Mouse (Mus musculus): Measurements from ENCODE around the gene Tsfm. TPM values are rescaled to one million over a fixed set of nuclear protein-coding genes. Genes with fewer than 3 reads are reported as not detected.

Tsfm gene
- total RNA-seq, 4 experiments from 2014 or later: 22.8 to 36.1 (median 30.0) TPM

- no peak for DNase-seq (ENCODE audit: low spot score in 2 of 2)
These were observed 42.0 kb downstream of the Tsfm start for GRCm38 (mm10) chr10:126988513-126989165.

DNA sequence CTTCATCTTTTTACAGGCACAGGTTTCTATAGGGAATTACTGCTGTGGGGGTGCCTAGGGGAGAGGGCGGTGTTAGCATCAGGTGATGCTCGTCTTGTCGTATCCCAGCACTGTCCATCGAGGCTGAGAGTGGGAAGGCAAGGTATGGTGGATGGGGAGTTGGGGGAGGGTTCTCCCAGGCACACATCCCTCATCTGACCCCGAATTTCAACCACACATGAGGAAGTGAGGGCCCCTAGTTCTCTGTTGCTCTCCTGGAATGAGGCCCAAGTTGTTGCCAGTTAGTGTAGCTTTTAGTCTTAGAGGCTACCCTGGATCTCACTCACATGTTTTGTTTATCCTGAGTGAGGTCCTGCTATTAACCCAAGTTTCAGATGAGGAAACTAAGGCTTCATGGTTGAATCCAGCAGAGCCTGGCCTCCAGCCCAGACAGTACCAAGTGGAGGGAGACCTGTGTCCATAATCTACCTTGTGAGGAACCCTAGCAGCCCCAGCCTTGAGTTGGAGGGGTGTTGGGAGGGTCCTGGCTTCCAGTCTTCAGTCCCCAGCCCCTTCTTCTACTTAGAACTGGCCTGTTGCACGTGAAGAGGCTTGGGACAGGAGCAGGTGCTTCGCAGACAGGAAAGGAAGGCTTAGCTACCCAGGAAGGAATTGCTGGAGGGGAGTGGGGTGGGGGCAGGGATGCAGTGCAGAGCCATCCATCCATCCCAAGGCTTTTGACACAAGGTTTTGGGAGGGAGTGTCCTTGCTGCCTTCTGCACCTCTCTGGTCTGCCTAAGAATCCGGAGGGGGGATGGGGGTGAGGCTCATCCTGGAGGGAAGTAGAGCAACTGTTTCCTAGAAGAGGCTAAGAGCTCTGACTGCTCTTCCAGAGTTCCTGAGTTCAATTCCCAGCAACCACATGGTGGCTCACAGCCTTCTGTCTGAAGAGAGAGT, 43.2 kb downstream of the Tsfm start:
- DNase-seq (ENCODE audit: low spot score in 2 of 2): no peak

DNA sequence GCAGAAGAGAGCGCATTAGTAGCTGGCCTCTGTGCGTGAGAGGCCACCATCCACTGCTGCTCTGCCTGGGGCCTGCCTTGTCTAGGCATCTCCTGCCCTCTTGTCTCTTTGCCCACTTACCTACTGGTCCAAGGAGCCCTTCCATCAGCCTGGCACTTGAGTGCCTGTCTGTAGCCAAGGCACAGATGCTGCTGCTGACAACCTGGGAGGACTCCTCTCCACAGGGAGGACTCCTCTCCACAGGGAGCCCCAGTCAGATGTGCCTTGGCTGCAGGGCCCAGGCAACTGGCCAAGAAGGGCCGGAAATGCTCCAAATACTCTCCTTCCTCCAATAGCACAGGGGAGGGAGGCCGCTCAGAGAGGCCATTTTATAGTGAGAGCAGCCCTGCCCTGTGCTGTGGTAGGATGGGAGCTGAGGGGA, 44.1 kb downstream of the Tsfm start:
- peak in 1 of 2 experiments; percentile 71 for DNase-seq (ENCODE audit: low spot score in 2 of 2)

DNA sequence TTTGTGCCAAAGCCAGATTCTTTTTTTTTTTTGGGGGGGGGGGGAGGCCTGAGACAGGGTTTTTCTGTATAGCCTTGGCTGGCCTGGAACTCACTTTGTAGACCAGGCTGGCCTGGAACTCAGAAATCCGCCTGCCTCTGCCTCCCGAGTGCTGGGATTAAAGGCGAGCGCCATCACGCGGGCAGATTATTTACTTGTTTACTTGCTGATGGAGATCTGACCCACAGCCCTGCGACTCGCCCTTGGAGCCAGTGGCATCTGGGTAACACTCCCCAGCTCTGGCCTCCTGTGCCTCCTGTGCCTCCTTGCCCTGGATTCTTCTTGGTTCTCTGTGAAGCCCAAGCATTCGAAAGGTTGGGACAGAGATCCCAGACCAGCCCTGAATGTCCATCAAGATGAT, 45.1 kb downstream of the Tsfm start:
- DNase-seq (ENCODE audit: low spot score in 2 of 2): no peak

DNA sequence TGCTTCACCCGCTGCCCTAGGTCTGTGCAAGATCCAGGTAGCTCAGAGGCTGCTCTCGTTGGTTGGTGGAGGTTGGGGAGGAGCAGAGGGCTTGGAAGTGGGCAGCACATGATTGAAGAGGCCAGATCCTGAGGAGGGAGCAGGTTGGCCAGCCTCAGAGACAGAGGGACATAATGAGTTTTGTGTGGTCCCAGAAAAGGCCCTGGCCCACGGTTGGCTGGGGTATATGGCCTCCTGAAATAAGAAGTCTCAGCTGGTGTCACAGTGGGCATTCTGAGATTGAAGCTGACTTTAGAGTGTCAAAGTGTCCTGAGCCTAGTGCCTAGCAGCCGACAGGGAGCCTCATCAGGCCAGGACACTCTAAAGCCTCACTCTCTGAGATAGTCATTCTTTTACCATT, 45.5 kb downstream of the Tsfm start:
- no peak for DNase-seq (ENCODE audit: low spot score in 2 of 2)

DNA sequence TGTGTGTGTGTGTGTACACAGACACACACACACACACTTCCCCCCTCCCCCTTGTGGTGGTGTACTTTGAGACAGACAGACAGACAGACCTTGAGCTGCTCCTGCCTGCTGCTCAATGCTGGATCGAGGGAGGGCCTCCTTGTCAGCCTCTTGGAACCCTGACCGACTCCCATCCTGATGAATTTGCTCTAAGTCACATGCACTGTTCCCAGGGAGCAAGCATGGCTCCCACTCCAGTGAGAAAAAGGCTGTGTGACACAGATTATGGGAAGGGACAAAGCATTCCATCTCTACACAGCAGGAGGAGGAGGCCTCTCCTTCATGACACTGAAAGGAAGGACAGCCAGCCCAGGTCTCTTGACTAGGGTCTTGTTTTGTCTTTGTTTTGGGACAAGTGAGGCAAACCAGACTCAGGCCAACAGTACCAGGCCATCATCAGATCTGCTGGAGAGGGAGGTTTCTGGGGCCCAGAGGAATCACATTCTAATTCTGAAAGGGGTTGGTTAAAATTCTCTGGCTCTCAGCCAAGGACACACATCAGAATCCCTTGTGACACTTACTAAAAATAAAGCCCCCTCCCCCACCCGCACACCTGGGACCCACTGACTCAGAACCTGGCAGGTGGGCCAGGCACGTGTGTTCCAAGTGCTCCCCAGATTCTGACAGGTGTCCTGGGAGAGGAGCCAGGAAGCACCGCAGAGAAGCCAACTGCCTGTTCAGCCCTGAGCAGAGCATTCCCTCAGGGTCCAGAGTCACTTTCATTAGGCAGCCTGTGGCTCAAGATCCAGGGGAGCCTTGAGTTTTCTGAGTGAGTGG, 46.2 kb downstream of the Tsfm start:
- DNase-seq (ENCODE audit: low spot score in 2 of 2): no peak

DNA sequence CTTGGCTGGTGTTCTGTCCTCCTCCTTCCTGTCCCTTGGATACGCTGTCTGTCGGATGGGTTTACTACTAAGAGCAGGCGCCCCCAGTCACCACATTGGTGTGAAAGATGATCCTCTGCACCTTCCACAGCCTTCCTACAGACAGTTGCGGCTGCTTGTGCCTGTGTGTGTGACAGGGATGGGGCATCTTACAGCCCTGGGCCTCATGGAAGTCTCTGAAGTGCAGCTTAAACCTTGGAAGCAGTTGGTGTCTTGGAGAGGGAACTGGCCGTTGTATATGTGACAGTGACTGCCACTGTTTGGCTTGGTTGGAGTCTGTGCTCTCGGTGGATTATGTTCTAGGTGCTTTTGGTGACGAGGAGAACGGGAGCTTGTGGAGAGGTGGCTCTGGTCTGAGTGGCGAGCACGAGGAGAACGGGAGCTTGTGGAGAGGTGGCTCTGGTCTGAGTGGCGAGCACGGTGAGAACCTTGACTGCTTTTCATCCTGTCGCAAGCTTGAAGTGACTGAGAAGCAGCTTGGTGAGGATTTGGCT, 47.4 kb downstream of the Tsfm start:
- DNase-seq (ENCODE audit: low spot score in 2 of 2): no peak

GRCm38 (mm10) chr10:126981746-126982145, 48.9 kb downstream of the Tsfm start:
- DNase-seq (ENCODE audit: low spot score in 2 of 2): no peak

DNA sequence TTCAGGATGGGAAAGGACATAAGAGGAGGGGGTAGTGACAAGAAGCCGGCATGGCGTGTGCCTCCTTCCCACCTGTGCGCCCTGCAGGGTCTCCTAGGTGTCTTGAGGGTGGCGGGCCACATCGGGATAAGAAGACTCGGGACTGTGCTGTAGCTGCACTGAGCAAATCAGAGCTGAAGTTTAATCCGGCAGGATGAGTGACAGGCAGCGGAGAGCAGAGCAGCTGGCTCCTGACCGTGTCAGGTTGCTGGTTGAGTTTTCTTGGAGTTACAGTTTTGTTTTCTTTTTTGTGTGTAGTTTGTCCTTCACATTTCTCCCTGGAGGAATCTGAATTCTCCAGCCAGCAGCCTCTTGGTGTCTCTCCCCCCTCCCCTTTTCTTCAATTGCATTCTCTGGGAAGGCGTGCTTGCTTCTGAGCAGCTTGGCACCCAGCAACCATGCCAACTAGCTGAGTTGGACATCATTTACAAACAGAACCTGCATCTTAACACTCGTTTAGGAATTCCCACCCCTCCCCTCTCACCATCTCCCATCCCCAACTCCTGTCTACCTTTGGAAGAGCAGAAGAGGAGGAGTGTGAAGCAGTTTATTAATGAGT, 49.6 kb downstream of the Tsfm start:
- no peak for DNase-seq (ENCODE audit: low spot score in 2 of 2)

- DNase-seq (ENCODE audit: low spot score in 2 of 2): peak; percentile 43 to 61
These were observed 50.3 kb downstream of the Tsfm start for GRCm38 (mm10) chr10:126980221-126980932.

GRCm38 (mm10) chr10:126979636-126980151, 50.9 kb downstream of the Tsfm start:
- peak; percentile 54 to 64 for DNase-seq (ENCODE audit: low spot score in 2 of 2)

- DNase-seq (ENCODE audit: low spot score in 2 of 2): no peak
These were observed 51.5 kb downstream of the Tsfm start for GRCm38 (mm10) chr10:126979121-126979635.

GRCm38 (mm10) chr10:126978277-126978994, 52.2 kb downstream of the Tsfm start, which contains the start of gene Ctdsp2:
Ctdsp2 (plus strand) TSS chr10:126978717.
- peak; percentile 97 to 100 for DNase-seq (ENCODE audit: low spot score in 2 of 2)

DNA sequence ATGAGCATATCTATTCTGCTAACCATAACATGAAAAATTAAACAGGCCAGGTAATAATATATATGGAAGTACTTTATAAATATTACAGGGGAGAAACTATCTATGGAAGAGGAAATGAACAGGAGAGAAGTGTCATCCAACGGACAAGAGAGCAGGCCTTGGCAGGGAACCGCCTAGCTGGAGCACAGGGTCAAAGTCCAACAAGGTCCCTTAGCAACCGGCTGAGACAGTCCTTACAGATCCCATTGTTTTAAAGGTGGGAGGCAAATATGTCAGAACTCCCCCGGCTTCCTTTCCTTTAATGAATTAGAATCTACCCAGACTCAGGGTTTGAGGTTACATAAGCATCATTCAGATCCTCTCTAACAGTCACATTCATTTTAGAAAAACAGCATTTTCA, 53.6 kb downstream of the Tsfm start:
- DNase-seq (ENCODE audit: low spot score in 2 of 2): no peak

DNA sequence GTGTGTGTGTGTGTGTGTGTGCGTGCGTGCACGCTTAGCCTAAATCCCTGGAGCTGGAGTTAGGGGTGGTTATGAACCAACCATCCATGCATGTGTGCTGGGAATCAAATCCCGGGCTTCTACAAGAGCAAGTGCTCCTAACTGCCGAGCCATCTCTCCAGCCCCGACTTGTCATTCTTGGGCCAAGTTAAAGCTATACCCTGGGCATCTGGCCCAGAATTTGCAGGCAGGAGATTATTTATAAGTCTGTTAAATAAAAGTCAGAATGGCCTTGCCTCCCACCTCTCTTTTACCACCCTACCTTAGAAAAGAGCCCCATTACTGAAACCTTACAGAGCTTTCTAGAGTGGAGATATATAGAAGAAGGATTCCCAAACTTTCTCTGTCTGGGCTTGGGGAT, 54.9 kb downstream of the Tsfm start:
- no peak for DNase-seq (ENCODE audit: low spot score in 2 of 2)

- no peak for DNase-seq (ENCODE audit: low spot score in 2 of 2)
These were observed 57.7 kb downstream of the Tsfm start for GRCm38 (mm10) chr10:126972988-126973387.

DNA sequence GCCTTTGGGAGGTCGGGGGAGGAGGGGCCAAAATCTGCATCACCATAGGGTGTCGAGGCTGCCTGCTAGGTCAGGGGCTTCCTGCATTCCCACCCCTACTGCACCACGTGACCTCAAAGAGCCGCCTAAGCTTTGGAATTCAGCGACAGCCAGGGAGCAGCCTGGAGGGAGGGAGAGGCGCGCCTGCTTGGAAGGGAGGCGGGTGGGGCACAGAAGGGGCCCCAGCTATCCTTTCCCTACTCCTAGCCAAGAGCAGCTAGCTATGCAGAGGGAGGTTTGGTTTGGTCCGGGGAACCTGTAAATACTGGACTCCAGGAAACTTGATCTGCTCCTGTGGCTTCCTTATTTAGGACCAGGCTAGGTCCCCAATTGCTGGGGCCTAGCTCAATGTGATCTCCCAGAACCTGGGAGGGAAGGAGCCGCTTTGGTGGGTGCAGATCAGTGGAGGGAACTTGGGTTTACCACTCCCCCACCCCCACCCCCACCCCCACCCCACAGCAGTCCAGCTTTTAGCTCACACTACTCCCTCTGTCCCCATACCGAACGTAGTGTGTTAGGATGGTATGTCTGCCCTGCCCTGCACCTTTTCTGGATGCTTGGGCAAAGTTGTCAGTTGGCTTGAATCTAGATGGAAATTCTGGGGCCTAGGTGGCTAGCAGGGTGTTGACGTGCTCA, 58.5 kb downstream of the Tsfm start:
- no peak for DNase-seq (ENCODE audit: low spot score in 2 of 2)

GRCm38 (mm10) chr10:126971363-126972050, 59.1 kb downstream of the Tsfm start:
- no peak for DNase-seq (ENCODE audit: low spot score in 2 of 2)
